Mouse (Mus musculus): ENCODE measurements around the gene Lamtor2. TPM values are rescaled to one million over a fixed set of nuclear protein-coding genes. Genes with fewer than 3 reads are reported as not detected.

The Lamtor2 gene
- polyA plus RNA-seq, 1 experiment: 133 TPM

DNA sequence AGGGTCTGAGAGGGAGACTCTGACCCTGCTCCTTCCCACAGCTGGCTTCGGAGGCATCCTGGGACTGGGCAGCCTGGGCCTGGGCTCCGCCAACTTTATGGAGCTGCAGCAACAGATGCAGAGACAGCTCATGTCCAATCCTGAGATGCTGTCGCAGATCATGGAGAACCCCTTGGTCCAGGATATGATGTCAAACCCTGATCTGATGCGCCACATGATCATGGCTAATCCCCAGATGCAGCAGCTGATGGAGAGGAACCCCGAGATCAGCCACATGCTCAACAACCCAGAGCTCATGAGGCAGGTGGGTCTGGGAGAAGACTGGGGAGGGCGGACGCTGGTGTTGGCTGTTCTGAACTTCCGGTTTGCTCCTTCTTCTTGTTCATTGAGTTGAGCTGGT, 3.7 kb upstream of the Lamtor2 start:
- TF ChIP-seq POLR2A (IDR thresholded peaks at IDR 0.05; ENCODE audit: extremely low read depth, insufficient read depth, low read length) (no peak), CTCF (IDR thresholded peaks at IDR 0.05; ENCODE audit: extremely low read depth, insufficient read depth, low read length) (no peak)
- Histone ChIP-seq H3K4me3 (ENCODE audit: insufficient read depth, low read length) (no peak overlapping the region), H3K27ac (ENCODE audit: insufficient read depth, low read length) (no peak overlapping the region), H3K4me1 (ENCODE audit: control insufficient read depth, insufficient read depth, low read length) (no peaks in the 10 kb centered on the region)

DNA sequence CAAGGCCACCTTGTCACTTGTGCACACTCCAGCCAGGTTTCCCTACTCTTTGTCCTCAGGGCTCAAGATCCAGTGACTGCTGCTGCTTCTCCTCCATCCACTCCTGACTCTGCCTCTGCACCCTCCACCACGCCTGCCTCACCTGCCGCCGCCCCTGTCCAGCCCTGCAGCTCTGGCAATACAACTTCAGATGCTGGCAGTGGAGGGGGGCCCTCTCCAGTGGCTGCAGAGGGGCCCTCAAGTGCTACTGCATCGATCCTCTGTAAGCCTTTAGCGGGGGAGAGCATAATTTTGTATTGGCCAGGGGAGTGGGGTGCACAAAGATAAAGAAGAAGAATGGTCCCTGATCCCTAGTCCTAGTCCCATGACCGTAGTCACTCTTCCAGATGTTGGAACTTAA, 2.9 kb upstream of the Lamtor2 start:
- Histone ChIP-seq H3K27ac (ENCODE audit: insufficient read depth, low read length) (no peak overlapping the region), H3K4me3 (ENCODE audit: insufficient read depth, low read length) (no peak overlapping the region), H3K4me1 (ENCODE audit: control insufficient read depth, insufficient read depth, low read length) (no peaks in the 10 kb centered on the region; the same call in 1 of the 2 replicates)
- TF ChIP-seq CTCF (IDR thresholded peaks at IDR 0.05; ENCODE audit: extremely low read depth, insufficient read depth, low read length) (no peak), POLR2A (IDR thresholded peaks at IDR 0.05; ENCODE audit: extremely low read depth, insufficient read depth, low read length) (no peak)

DNA sequence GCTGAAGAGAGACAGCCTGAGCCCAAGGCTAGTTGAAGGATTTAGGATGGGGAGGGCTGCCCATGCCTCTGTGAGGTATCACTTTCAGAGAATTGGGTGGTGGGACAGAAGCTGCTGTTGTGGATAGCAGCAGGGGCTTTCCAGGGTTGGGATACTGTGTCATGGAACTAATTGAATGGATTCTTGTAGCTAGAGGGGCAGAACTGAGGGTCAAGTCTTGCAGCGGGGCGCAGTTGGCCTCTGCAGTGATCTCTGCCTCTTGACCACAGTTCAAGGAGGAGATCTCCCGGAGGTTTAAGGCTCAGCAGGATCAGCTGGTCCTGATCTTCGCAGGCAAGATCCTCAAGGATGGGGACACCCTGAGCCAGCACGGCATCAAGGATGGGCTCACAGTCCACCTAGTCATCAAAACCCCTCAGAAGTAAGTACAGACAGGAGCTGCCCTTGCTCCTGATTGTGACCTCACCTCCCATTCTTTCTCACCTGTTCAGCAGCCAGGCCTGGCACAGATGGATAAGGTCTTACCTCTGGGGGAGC, 2.3 kb upstream of the Lamtor2 start:
- Histone ChIP-seq H3K4me1 (ENCODE audit: control insufficient read depth, insufficient read depth, low read length) (no peaks in the 10 kb centered on the region; the same call in 1 of the 2 replicates), H3K27ac (ENCODE audit: insufficient read depth, low read length) (no peak overlapping the region), H3K4me3 (ENCODE audit: insufficient read depth, low read length) (no peak overlapping the region)
- TF ChIP-seq CTCF (IDR thresholded peaks at IDR 0.05; ENCODE audit: extremely low read depth, insufficient read depth, low read length) (no peak), POLR2A (IDR thresholded peaks at IDR 0.05; ENCODE audit: extremely low read depth, insufficient read depth, low read length) (no peak)

DNA sequence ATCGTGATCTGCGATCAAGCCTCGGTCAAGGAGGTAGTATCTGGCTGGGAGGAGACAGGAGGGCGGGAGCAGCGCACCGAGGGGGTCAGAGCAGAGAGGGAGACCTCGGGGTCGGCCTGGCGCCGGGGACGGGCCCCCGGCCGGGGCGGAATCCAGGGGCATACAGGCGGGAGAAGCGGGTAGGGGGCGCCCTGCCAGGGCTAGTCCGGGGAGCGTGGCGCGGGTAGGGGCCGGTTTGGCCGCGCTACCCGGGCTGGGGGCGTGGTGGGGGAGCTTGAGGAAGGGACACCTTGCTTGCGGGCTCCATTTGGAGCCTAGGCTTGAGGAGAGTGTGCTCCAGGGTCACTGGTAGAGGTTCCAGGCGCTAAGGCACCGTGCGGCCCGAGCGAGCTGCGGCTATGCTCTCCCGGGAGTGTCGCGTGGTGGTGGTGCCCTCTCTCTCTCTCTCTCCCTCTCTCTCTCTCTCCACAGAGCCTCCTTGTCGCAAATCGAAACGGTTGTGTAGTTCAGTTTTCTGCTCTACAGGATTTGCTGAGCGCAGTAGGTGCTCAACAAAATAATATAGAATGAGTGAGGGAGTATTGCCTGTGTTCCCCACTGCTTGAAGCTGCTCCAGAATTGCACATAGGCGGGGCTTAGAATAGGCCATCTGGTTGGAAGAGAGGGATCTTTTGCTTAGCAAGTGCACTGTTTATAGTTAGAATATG, 1.2 kb upstream of the Lamtor2 start:
- Histone ChIP-seq H3K27ac (ENCODE audit: insufficient read depth, low read length) (peak overlapping the region; percentile 93), H3K4me3 (ENCODE audit: insufficient read depth, low read length) (peak overlapping the region; percentile 49), H3K4me1 (ENCODE audit: control insufficient read depth, insufficient read depth, low read length) (no peaks in the 10 kb centered on the region; the same call in 1 of the 2 replicates)
- 0 out of 2 replicates have a peak, but pooled peaks have one; percentile 11 for TF ChIP-seq POLR2A (IDR thresholded peaks at IDR 0.05; ENCODE audit: extremely low read depth, insufficient read depth, low read length)
- TF ChIP-seq CTCF (IDR thresholded peaks at IDR 0.05; ENCODE audit: extremely low read depth, insufficient read depth, low read length): no peak

DNA sequence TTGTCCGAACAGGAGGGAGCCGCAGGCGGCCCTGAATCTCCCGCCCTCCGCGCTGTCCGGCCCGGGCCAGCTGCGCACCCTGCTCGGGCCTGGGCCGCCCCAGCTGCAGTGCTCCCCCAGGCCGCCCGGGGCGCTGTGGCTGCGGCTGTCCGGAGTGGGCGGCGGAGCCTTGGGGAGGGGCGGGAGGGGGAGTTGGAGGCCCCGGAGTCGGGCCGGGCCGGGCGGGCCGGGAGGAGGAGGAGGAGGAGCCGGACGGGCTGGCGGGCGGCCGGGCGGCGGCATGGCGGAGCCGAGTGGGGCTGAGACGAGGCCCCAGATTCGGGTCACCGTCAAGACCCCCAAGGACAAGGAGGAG, 628 bp upstream of the Lamtor2 start, which contains the start of gene Ubqln4:
TSS of gene Ubqln4 (plus strand) at position 234 of the 355 bp plus-strand sequence.
- H3K27ac ChIP-seq (ENCODE audit: insufficient read depth, low read length): peak within 1 kb of the TSS; percentile 93
- no peaks in the 10 kb centered on the region; the same call in 1 of the 2 replicates for H3K4me1 ChIP-seq (ENCODE audit: control insufficient read depth, insufficient read depth, low read length)
- peak within 1 kb of the TSS; percentile 49 for H3K4me3 ChIP-seq (ENCODE audit: insufficient read depth, low read length)
- TF ChIP-seq CTCF (IDR thresholded peaks at IDR 0.05; ENCODE audit: extremely low read depth, insufficient read depth, low read length): peak; percentile 40; the same call in 1 of the 2 replicates
- no peak for TF ChIP-seq POLR2A (IDR thresholded peaks at IDR 0.05; ENCODE audit: extremely low read depth, insufficient read depth, low read length)

DNA sequence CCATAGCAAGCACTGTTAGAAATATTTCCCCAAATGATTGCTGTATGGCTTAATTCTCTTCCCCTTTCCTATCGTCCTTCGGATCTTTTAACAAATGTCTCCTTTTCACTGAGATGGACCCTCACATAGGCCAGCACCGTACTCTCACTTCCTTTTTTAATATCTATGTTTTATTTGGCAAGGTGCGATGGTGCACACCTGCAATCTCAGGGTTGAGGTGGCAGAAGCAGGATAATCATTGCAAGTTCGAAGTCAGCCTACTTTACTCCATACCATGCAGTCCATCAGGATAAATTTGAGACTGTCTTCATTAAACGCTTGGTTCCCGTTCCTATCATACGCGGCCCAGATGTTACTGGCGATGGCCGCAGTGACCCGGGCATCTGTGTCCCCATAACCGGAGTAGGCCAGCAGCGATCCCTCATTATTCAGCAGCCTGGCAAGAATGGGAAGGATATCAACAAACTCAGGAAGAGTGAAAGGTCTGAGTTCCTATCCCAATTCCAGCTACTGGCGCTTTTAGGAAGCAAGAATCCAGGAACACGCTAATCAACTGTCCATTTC, 710 bp downstream of the Lamtor2 start:
- no peak for TF ChIP-seq CTCF (IDR thresholded peaks at IDR 0.05; ENCODE audit: extremely low read depth, insufficient read depth, low read length)
- TF ChIP-seq POLR2A (IDR thresholded peaks at IDR 0.05; ENCODE audit: extremely low read depth, insufficient read depth, low read length): no peak

DNA sequence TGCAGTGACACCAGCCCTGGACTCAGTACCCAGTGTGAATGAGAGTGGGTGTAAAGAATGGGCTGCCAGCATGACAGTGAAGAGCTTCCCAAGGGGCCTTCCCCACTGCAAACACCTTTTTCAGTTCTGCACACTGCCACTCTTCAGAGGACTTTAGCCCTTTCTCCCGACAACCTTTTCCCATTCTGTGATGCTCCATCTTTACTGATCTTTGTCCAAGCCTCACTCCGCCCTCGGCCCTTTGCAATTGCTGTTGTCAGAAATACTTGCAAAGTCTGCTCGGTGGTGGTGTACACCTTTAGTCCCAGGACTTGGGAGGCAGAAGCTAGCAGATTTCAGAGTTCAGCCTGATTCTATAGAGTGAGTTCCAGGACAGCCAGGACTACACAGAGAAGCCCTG, 1.3 kb downstream of the Lamtor2 start:
- no peak overlapping the region for H3K27ac ChIP-seq (ENCODE audit: insufficient read depth, low read length)
- TF ChIP-seq CTCF (IDR thresholded peaks at IDR 0.05; ENCODE audit: extremely low read depth, insufficient read depth, low read length) (no peak), POLR2A (IDR thresholded peaks at IDR 0.05; ENCODE audit: extremely low read depth, insufficient read depth, low read length) (no peak)
- peak overlapping the region; percentile 49; the same call in 1 of the 2 replicates for H3K4me3 ChIP-seq (ENCODE audit: insufficient read depth, low read length)
- H3K4me1 ChIP-seq (ENCODE audit: control insufficient read depth, insufficient read depth, low read length): no peaks in the 10 kb centered on the region; the same call in 1 of the 2 replicates

More for the DNA sequence above, 710 bp downstream of the Lamtor2 start:
- Histone ChIP-seq H3K4me3 (ENCODE audit: insufficient read depth, low read length) (peak overlapping the region; percentile 49), H3K27ac (ENCODE audit: insufficient read depth, low read length) (0 out of 2 replicates have a peak overlapping the region, but pooled peaks have one; percentile 2), H3K4me1 (ENCODE audit: control insufficient read depth, insufficient read depth, low read length) (no peaks in the 10 kb centered on the region; the same call in 1 of the 2 replicates)

DNA sequence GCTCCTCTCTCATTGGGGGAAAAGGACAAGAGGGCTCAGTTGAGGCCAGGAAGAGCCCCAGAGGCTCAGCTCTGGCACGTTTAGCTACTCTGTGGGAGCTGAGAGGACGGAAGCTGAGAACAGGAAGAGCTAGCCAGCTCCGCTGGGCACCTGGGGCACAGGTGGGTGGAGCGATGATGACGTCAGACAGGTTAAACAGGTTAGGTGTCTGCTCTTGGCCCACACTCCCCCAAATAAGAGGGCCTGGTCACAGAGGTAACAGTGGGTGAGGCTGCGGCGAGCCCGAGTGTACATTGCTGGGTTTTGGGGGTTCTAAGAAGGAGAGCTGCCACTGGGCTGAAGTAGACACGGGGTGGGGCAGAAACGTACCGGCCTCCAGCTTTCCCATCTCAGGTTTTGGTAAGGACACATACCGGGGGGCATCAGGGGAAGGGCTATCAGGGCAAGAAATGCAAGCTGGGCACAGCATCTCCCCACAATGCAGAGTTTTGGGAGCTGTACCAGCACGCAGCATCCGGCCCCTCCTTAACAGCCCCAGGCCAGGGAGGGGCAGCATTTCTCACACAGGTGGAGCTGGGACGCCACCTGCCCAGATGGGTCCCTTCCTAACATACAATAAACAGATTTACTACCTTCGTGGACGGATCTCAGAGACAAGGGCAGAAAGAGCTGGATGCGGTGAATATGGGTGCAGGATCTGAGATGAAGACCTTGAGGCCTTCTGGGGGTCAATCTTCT, 4.5 kb downstream of the Lamtor2 start, which contains the start of gene Rab25:
TSS of gene Rab25 (minus strand) at position 121 of the 738 bp plus-strand sequence.
- H3K4me1 ChIP-seq (ENCODE audit: control insufficient read depth, insufficient read depth, low read length): no peaks in the 10 kb centered on the region; the same call in 1 of the 2 replicates
- no peak within 1 kb of the TSS for H3K4me3 ChIP-seq (ENCODE audit: insufficient read depth, low read length)
- H3K27ac ChIP-seq (ENCODE audit: insufficient read depth, low read length): no peak within 1 kb of the TSS
- TF ChIP-seq CTCF (IDR thresholded peaks at IDR 0.05; ENCODE audit: extremely low read depth, insufficient read depth, low read length) (no peak), POLR2A (IDR thresholded peaks at IDR 0.05; ENCODE audit: extremely low read depth, insufficient read depth, low read length) (no peak)

Measured in cortical plate, adult 2 months (tissue).